34 mouse cellular contexts compared by ENCODE assay signal in genomic region chr5:113818572-113818971, GRCm38 (mm10). TPM values are rescaled to one million over a fixed set of nuclear protein-coding genes. Genes with fewer than 3 reads are reported as not detected.
A peak's percentile ranks its signal among the peaks of the same experiment; 100 is the strongest.
DNase-seq lines count a peak whose midpoint lies in the region; ATAC-seq and TF ChIP-seq lines count a peak whose summit lies in the region.
"Had no signal": no experiment of that assay in that cellular context is flagged by ENCODE, and none has a peak within 500 bp of the region (broad histone marks: within the 10 kb centered on the region; RNA-seq: fewer than 3 reads in every experiment).

No protein-coding gene starts in this region.

- ATAC-seq in hindbrain, embryonic 16.5 days = 0 out of 2 replicates have a peak, but pooled peaks have one; percentile 20
- ATAC-seq in hindbrain, embryonic 11.5 days (ENCODE audit: low FRiP score) = no peak
- no peak for ATAC-seq in heart, embryonic 12.5 days (ENCODE audit: insufficient number of reproducible peaks, low FRiP score)
- ATAC-seq: forebrain, embryonic 15.5 days; inflammation-experienced regulatory T-cells, adult 6 months; liver, postnatal 0 days; lung, postnatal 0 days had no signal

- TF ChIP-seq CTCF in testis, adult 2 months (IDR thresholded peaks at IDR 0.05; ENCODE audit: control insufficient read depth, insufficient read depth, insufficient replicate concordance, low read depth, low read length) = no peak

- H3K4me2 ChIP-seq in hindbrain, embryonic 16.5 days (ENCODE audit: low read length) = no peak overlapping the region
- no peak overlapping the region for H3K4me2 ChIP-seq in hindbrain, embryonic 11.5 days (replicated peaks; ENCODE audit: low read depth, low read length)
- no peak overlapping the region for H3K4me2 ChIP-seq in heart, embryonic 12.5 days
- H3K4me2 ChIP-seq: embryonic facial prominence, embryonic 13.5 days; forebrain, embryonic 15.5 days; heart, embryonic 13.5 days; limb, embryonic 12.5 days; liver, embryonic 11.5 days; neural tube, embryonic 13.5 days had no signal

- H3K27me3 ChIP-seq in hindbrain, embryonic 16.5 days (replicated peaks; ENCODE audit: control insufficient read depth, insufficient read depth, low read length) = no peaks in the 10 kb centered on the region
- no peaks in the 10 kb centered on the region for H3K27me3 ChIP-seq in hindbrain, embryonic 11.5 days (ENCODE audit: control insufficient read depth, insufficient read depth, low read length)
- no peaks in the 10 kb centered on the region for H3K27me3 ChIP-seq in testis, adult 2 months (ENCODE audit: control insufficient read depth, insufficient read depth, low read length)
- H3K27me3 ChIP-seq in heart, embryonic 12.5 days (replicated peaks) = peaks cover 30% of the 10 kb centered on the region
- H3K27me3 ChIP-seq: CH12.LX; forebrain, embryonic 15.5 days; limb, embryonic 12.5 days; neural tube, embryonic 13.5 days had no signal

- peaks cover 4% of the 10 kb centered on the region; the same call in 1 of the 2 replicates for H3K4me1 ChIP-seq in hindbrain, embryonic 16.5 days (ENCODE audit: control insufficient read depth, insufficient read depth, low read depth, low read length)
- H3K4me1 ChIP-seq in hindbrain, embryonic 11.5 days (replicated peaks; ENCODE audit: control insufficient read depth, insufficient read depth, low read length) = no peaks in the 10 kb centered on the region
- peaks cover 25% of the 10 kb centered on the region for H3K4me1 ChIP-seq in testis, adult 2 months (ENCODE audit: control insufficient read depth, insufficient read depth, low read length)
- H3K4me1 ChIP-seq in heart, embryonic 12.5 days (replicated peaks) = no peaks in the 10 kb centered on the region
- H3K4me1 ChIP-seq: neural tube, embryonic 13.5 days had no signal

- H3K27ac ChIP-seq in hindbrain, embryonic 16.5 days (ENCODE audit: low read depth, low read length) = no peak overlapping the region
- H3K27ac ChIP-seq in hindbrain, embryonic 11.5 days (ENCODE audit: low read depth, low read length) = no peak overlapping the region
- H3K27ac ChIP-seq in testis, adult 2 months (ENCODE audit: control insufficient read depth, insufficient read depth, low read depth, low read length) = peak overlapping the region; percentile 45
- no peak overlapping the region for H3K27ac ChIP-seq in heart, embryonic 12.5 days (ENCODE audit: poor library complexity, severe bottlenecking)
- H3K27ac ChIP-seq: embryonic facial prominence, embryonic 13.5 days; forebrain, embryonic 15.5 days; heart, embryonic 13.5 days; layer of hippocampus, adult 2 months; limb, embryonic 12.5 days; macrophage; neural tube, embryonic 13.5 days had no signal

- H3K9ac ChIP-seq in hindbrain, embryonic 16.5 days (ENCODE audit: low read depth, low read length) = no peak overlapping the region
- H3K9ac ChIP-seq in hindbrain, embryonic 11.5 days (ENCODE audit: low read depth, low read length) = no peak overlapping the region
- no peak overlapping the region for H3K9ac ChIP-seq in heart, embryonic 12.5 days
- H3K9ac ChIP-seq: embryonic facial prominence, embryonic 13.5 days; forebrain, embryonic 15.5 days; heart, embryonic 13.5 days; limb, embryonic 12.5 days; liver, postnatal 0 days; neural tube, embryonic 13.5 days had no signal

- TF ChIP-seq POLR2A in testis, adult 2 months (IDR thresholded peaks at IDR 0.05; ENCODE audit: control insufficient read depth, low read depth, low read length) = peak; percentile 23; the same call in 1 of the 2 replicates

- no peak overlapping the region for H3K4me3 ChIP-seq in hindbrain, embryonic 16.5 days (ENCODE audit: low read length)
- H3K4me3 ChIP-seq in hindbrain, embryonic 11.5 days (ENCODE audit: low read depth, low read length) = no peak overlapping the region
- H3K4me3 ChIP-seq in testis, adult 2 months (ENCODE audit: control insufficient read depth, low read depth, low read length) = peak overlapping the region; percentile 88
- no peak overlapping the region for H3K4me3 ChIP-seq in heart, embryonic 12.5 days
- H3K4me3 ChIP-seq: embryonic facial prominence, embryonic 13.5 days; erythroblast, embryonic 14.5 days; forebrain, embryonic 15.5 days; heart, embryonic 13.5 days; layer of hippocampus, adult 2 months; limb, embryonic 12.5 days; myocyte; neural tube, embryonic 13.5 days had no signal

- no peak for DNase-seq in hindbrain, embryonic 11.5 days (ENCODE audit: low spot score)
- DNase-seq in testis, postnatal 10 days (ENCODE audit: low spot score) = no peak
- peak; percentile 84 for DNase-seq in ZHBTc4 (ENCODE audit: low read depth, low spot score)
- no peak for DNase-seq in thymus, postnatal 0 days (ENCODE audit: low spot score)
- DNase-seq: adrenal gland, adult 2 months; B cell, adult 2 months; cerebellum, adult 8-10 months; cerebellum, postnatal 36 days; embryo, embryonic 11 days; gastrocnemius, postnatal 10 days; heart, adult 11 months; kidney, adult 18-20 months; kidney, postnatal 14 days; liver, postnatal 0 days; retina, postnatal 1 day; right cerebral cortex, postnatal 25 days; spleen, adult 18-20 months; thymus, postnatal 4 days had no signal

- H3K9me3 ChIP-seq in hindbrain, embryonic 16.5 days (ENCODE audit: control insufficient read depth, low read length) = no peaks in the 10 kb centered on the region
- no peaks in the 10 kb centered on the region for H3K9me3 ChIP-seq in hindbrain, embryonic 11.5 days (ENCODE audit: control insufficient read depth, low read length)
- no peaks in the 10 kb centered on the region for H3K9me3 ChIP-seq in heart, embryonic 12.5 days (replicated peaks)
- H3K9me3 ChIP-seq: embryonic facial prominence, embryonic 13.5 days; forebrain, embryonic 15.5 days; heart, embryonic 13.5 days; limb, embryonic 12.5 days; neural tube, embryonic 13.5 days had no signal

- 64% methylated on average over 14 of the region's 14 CpGs for WGBS in hindbrain, embryonic 16.5 days
- WGBS in hindbrain, embryonic 11.5 days = 64% methylated on average over 14 of the region's 14 CpGs
- WGBS in heart, embryonic 12.5 days = 63% methylated on average over 14 of the region's 14 CpGs

- H3K36me3 ChIP-seq in hindbrain, embryonic 16.5 days (ENCODE audit: control insufficient read depth, insufficient read depth, low read length) = no peaks in the 10 kb centered on the region
- H3K36me3 ChIP-seq in hindbrain, embryonic 11.5 days (ENCODE audit: control insufficient read depth, insufficient read depth, low read length) = no peaks in the 10 kb centered on the region
- no peaks in the 10 kb centered on the region for H3K36me3 ChIP-seq in testis, adult 2 months (ENCODE audit: control insufficient read depth, insufficient read depth, low read length)
- no peaks in the 10 kb centered on the region for H3K36me3 ChIP-seq in heart, embryonic 12.5 days
- H3K36me3 ChIP-seq: embryonic facial prominence, embryonic 13.5 days; forebrain, embryonic 15.5 days; heart, embryonic 13.5 days; limb, embryonic 12.5 days; neural tube, embryonic 13.5 days had no signal

RNA-seq across cellular contexts. Expression of gene Selplg, which starts 13.9 kb away (rescaled TPM):
- polyA plus RNA-seq in hindbrain, embryonic 16.5 days (2015; fragmentation: Nextera tagmentation; extraction: Ambion mirVana) = 1.9 and 2.5 TPM in 2 replicates
- 0.96 and 1.0 TPM in 2 replicates for polyA plus RNA-seq in hindbrain, embryonic 11.5 days (2014; fragmentation: Nextera tagmentation; extraction: Ambion mirVana)
- 11.7 and 12.9 TPM in 2 replicates for polyA plus RNA-seq in testis, adult 2 months (2012; rRNA removed)
- polyA plus RNA-seq in thymus, postnatal 0 days (2015; fragmentation: Nextera tagmentation; extraction: Ambion mirVana) = 205 and 252 TPM in 2 replicates
- polyA plus RNA-seq in heart, embryonic 12.5 days (2016; fragmentation: Nextera tagmentation; extraction: Ambion mirVana) = 0.51 and 0.72 TPM in 2 replicates
- polyA plus RNA-seq: myocyte had no signal

RNA-seq across cellular contexts. Expression of gene Tmem119, which starts 18.3 kb away (rescaled TPM):
- polyA plus RNA-seq in hindbrain, embryonic 16.5 days (2015; fragmentation: Nextera tagmentation; extraction: Ambion mirVana) = 7.9 and 10.4 TPM in 2 replicates
- 18.8 and 21.3 TPM in 2 replicates for polyA plus RNA-seq in hindbrain, embryonic 11.5 days (2014; fragmentation: Nextera tagmentation; extraction: Ambion mirVana)
- polyA plus RNA-seq in testis, adult 2 months (2012; rRNA removed) = 0.38 and 0.59 TPM in 2 replicates
- polyA plus RNA-seq in thymus, postnatal 0 days (2015; fragmentation: Nextera tagmentation; extraction: Ambion mirVana) = 6.1 and 7.0 TPM in 2 replicates
- polyA plus RNA-seq in heart, embryonic 12.5 days (2016; fragmentation: Nextera tagmentation; extraction: Ambion mirVana) = 13.0 and 13.4 TPM in 2 replicates
- polyA plus RNA-seq: inflammation-experienced regulatory T-cells, adult 6 months; macrophage had no signal

RNA-seq across cellular contexts. Expression of gene Iscu, which starts 46.0 kb away (rescaled TPM):
- 86.8 and 94.0 TPM in 2 replicates for polyA plus RNA-seq in hindbrain, embryonic 16.5 days (2015; fragmentation: Nextera tagmentation; extraction: Ambion mirVana)
- 108 TPM in 2 replicates for polyA plus RNA-seq in hindbrain, embryonic 11.5 days (2014; fragmentation: Nextera tagmentation; extraction: Ambion mirVana)
- polyA plus RNA-seq in testis, adult 2 months (2012; rRNA removed) = 136 and 138 TPM in 2 replicates
- polyA plus RNA-seq in thymus, postnatal 0 days (2015; fragmentation: Nextera tagmentation; extraction: Ambion mirVana) = 146 and 152 TPM in 2 replicates
- polyA plus RNA-seq in heart, embryonic 12.5 days (2016; fragmentation: Nextera tagmentation; extraction: Ambion mirVana) = 111 and 112 TPM in 2 replicates

RNA-seq across cellular contexts. Expression of gene Sart3, which starts 46.3 kb away (rescaled TPM):
- polyA plus RNA-seq in hindbrain, embryonic 16.5 days (2015; fragmentation: Nextera tagmentation; extraction: Ambion mirVana) = 37.7 and 39.0 TPM in 2 replicates
- polyA plus RNA-seq in hindbrain, embryonic 11.5 days (2014; fragmentation: Nextera tagmentation; extraction: Ambion mirVana) = 45.1 and 51.1 TPM in 2 replicates
- 11.5 and 13.8 TPM in 2 replicates for polyA plus RNA-seq in testis, adult 2 months (2012; rRNA removed)
- polyA plus RNA-seq in thymus, postnatal 0 days (2015; fragmentation: Nextera tagmentation; extraction: Ambion mirVana) = 29.4 and 34.4 TPM in 2 replicates
- 44.4 and 50.1 TPM in 2 replicates for polyA plus RNA-seq in heart, embryonic 12.5 days (2016; fragmentation: Nextera tagmentation; extraction: Ambion mirVana)

Comparison
In these comparisons a context has a peak if more than half of its experiments do, and no peak if none do; other contexts are left out.
1. RNA of gene Selplg, which starts 13.9 kb away (polyA plus RNA-seq): 205 to 252 TPM in thymus, postnatal 0 days; 11.7 to 12.9 TPM in testis, adult 2 months, 1.9 to 2.5 TPM in hindbrain, embryonic 16.5 days, 0.96 to 1.0 TPM in hindbrain, embryonic 11.5 days and 0.51 to 0.72 TPM in heart, embryonic 12.5 days; every median in the first group is over 10 times any median in the second.